Mouse (Mus musculus) naive thymus-derived CD4-positive, alpha-beta T cell, adult 2 months (primary cell): ENCODE measurements around the gene Wfdc6b.
A peak's percentile ranks its signal among the peaks of the same experiment; 100 is the strongest.
"Not testable (repeated sequence)": the region's sequence is repeated elsewhere in the genome, so short reads cannot be mapped to it uniquely, and the experiment has no call there.

Experiments
- DNase-seq: peaks from one replicate; pipeline ENCODE4 v3.0.0-alpha.2; 2011; ENCODE audit warnings: low read depth

The Wfdc6b gene

DNA sequence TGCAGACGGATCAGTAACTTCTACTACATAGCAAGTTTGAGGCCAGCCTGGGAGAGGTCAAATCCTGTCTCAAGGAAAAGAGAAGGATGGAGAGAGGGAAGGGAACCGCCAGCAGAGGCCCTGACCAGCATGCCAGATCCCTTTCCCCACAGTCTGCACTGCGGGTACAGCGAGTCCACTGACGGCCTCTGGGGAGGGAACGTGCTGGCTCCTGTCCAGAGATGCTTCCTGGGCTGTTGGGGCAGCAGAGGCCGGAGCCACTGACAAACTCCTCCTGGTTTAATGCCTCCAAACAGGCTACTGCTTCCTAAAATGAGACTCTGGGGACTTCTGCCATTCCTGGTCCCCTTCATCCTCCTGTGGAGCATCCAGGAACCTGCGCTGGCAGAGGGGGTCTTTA is at the start of gene Wfdc6b, which contains the start of gene Wfdc8:
Gene Wfdc6b (plus strand): TSS at position 52 of the 400 bp plus-strand sequence.
Gene Wfdc8 (minus strand): TSS at position 156 of the 400 bp plus-strand sequence.
- DNase-seq, result not testable (repeated sequence)

GRCm38 (mm10) chr2:164564346-164564745 is 49.0 kb upstream of the Wfdc6b start:
- DNase-seq, result no peak

GRCm38 (mm10) chr2:164566997-164567396 is 46.3 kb upstream of the Wfdc6b start:
- no peak for DNase-seq

DNA sequence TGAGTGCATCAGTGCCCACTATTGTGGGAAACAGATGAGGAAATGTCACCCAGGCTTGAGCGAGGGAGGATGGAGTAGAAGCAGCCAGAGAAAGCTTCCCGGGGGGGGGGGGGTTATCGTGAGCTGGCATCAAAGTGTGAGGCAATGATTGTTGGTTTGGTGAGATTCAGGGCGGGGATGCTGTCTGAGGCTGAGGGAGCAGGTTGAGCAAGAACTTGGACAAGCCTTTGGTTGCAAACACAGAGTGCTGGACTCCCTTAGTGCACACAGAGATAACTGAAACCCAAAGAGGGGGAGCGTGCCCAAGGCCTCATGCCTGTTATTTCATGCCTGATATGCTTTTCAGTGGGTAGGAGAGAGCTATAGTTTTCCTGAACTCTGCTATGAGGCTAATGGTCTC is 45.9 kb upstream of the Wfdc6b start:
- DNase-seq, result no peak

- not testable (repeated sequence) for DNase-seq
These were observed 40.0 kb upstream of the Wfdc6b start, which contains the start of gene Spint3 for GRCm38 (mm10) chr2:164573359-164573758. Spint3 (minus strand) TSS chr2:164573459.

DNA sequence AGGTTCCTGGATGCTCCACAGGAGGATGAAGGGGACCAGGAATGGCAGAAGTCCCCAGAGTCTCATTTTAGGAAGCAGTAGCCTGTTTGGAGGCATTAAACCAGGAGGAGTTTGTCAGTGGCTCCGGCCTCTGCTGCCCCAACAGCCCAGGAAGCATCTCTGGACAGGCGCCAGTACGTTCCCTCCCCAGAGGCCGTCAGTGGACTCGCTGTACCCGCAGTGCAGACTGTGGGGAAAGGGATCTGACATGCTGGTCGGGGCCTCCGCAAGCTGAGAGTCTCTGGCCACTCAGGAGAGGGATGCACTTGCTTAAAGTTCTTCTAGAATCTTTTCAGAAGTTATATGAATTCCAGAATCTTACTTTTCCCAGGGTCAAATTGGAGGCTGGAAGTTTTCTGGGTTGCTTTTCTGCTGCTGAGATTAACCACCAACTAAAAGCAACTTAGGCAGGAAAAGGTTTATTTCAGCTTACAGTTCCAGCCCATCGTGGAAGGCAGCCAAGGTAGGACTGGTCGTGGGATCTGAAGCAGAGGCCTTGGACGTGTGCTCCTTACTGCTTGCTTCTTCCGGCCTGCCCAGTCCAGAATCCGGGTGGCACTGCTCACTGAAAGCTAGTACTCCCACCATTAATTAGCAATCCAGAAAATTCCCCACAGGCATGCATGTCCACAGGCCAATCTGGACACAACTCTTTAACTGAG is 28.1 kb upstream of the Wfdc6b start, which contains the start of gene Wfdc6a:
Gene Wfdc6a (minus strand): TSS at position 423 of the 701 bp plus-strand sequence.
- not testable (repeated sequence) for DNase-seq

- peak; percentile 7 for DNase-seq
These were observed 21.3 kb upstream of the Wfdc6b start for GRCm38 (mm10) chr2:164592014-164592413.

DNA sequence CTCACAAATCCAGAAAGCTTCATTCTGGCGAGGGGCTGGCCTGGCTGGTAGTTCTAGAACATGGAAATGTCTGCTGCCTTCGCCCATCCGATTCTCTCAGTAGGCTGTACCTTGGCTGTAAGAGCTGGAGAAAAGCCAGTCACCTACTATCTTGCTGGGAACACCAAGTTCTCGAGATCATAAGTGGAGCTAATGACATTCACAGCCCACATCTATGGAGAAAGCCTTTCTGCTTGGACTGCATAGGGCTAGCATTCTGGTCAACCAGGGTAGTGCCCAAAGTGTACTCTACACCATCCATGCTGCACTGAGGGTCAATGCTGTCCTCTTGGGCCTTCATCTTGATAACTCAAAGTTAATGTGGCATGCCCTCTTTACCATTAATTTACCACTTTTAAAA is 19.8 kb upstream of the Wfdc6b start, which contains the start of gene Eppin:
Gene Eppin (minus strand): TSS at position 101 of the 400 bp plus-strand sequence.
- DNase-seq, result no peak

DNA sequence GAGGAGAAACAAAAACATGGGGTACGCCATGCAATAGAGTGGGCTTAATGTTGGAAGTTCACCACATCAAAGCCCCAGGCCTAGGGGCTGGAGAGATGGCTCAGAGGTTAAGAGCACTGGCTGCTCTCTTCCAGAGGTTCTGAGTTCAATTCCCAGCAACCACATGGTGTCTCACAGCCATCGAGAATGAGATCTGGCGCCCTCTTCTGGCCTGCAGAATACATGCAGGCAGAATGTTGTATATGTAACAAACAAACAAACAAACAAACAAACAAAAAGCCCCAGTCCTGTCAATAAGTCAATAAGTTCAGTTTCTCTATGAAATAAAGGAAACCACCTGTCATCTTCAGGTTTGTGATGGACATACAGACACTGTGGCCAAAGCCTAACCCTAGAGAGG is 13.1 kb upstream of the Wfdc6b start:
- DNase-seq, result no peak

GRCm38 (mm10) chr2:164603482-164603881 is 9.8 kb upstream of the Wfdc6b start:
- DNase-seq, result no peak

DNA sequence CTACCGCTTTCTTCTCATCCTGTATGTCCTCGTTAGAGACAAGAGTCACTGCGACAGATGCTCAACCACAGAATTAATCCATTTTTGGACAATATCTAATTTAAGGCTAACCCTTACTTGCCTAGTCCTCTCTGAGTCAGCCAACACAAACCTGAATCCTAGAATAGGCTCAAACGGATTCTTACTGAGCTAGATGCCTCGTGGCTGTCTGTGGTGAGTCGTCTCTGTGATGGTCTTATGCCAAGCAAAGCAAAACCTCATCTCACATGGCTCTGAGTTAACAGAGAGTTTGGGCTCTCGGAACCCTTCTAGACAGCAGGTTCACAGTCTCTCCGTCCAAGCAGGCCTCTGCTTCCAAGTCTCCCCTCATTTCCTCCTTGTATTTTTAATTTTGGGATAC is 8.9 kb upstream of the Wfdc6b start:
- no peak for DNase-seq

- no peak for DNase-seq
These were observed 4.5 kb upstream of the Wfdc6b start for GRCm38 (mm10) chr2:164608781-164609180.

DNA sequence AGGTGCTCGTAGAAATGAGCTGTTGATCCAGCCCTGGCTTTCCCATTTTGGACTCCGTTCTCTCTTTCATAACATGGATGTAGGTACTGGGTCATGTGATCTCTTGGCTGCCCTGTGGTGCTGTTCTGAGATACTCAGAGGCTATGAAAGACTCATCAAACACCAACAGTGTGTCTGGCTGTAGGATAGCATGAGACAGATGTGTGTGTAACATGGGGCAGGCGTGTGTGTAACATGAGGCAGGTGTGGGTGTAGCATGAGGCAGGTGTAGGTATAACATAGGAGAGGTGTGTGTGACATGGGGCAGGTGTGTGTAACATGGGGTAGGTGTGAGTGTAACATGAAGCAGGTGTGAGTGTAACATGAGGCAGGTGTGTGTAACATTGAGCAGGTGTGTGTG is 2.1 kb downstream of the Wfdc6b start:
- no peak for DNase-seq

DNA sequence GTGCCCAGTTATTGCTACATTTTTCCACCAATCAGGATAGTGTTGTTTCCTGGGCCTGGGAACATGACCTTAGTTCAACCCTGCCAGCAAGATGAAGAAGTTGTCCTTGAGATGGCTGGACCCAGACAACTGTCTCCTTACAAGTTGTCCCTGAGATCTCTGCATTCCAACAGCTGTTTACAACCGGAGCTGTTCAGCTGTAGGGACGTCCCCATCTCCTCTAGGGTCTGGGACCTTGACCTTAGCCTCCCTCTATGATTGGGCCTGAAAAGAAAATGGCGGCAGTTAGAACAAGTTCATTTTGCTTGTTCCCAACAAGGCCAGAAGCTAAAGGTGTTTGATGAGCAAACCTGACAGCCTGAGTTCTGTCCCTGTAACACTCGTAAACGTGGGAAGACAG is 5.7 kb downstream of the Wfdc6b start:
- DNase-seq, result no peak

DNA sequence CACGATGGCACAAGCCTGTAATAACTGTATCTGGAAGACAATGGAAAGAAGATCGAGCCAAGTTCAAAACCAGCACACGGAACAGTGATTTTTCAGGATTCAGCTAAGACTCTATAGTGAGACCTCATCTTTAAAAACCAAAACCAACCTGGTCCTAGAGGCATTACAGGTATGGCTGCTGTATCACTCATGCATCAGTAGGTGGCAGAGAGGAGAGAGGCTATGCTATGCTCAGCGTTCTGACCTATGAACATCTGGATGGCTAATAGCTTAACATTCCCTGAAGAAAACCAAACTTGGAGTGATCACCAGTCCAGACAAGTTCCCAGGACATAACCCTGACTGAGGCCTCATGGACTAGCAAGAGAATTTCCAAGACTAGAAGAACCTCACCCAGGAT is 8.5 kb downstream of the Wfdc6b start:
- DNase-seq, result no peak

DNA sequence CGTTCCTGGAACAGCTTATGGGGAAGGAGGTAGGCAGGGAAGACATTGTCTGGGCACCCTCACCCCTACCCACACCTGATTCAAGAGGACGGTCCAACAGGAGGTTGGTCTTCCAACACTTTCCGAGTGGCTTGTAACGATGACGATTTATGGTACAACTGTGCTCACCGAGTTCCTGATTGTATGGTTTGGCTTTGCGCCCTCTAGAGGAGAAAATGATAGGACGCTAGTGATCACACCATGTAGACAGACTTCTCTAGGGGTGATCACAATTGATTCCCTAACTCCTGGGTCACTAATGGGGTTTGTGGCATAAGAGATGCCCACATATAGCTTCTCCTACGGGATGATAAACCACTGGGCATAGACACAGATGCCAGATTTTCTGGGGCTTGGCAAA is 21.9 kb downstream of the Wfdc6b start:
- DNase-seq, result peak; percentile 13

DNA sequence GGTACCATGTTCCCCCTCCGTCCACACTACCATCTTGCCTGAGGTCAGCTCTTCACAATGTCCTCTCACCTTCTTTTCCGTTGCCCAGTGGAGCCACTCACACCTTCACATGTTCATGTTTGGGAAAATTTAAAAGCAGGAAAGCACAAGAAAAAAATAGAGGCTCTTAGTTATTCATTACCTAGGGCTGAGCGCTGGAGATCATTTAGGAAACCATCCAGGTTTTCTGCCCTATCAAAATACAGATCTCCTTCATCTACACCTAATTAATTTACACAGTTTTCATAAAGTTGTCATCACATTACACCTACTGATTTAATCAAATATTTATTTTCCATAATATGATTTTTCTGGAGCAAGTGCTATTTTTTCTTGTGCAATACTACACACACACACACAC is 25.4 kb downstream of the Wfdc6b start, which contains the start of gene Wfdc16:
Gene Wfdc16 (minus strand): TSS at position 101 of the 400 bp plus-strand sequence.
- no peak for DNase-seq

DNA sequence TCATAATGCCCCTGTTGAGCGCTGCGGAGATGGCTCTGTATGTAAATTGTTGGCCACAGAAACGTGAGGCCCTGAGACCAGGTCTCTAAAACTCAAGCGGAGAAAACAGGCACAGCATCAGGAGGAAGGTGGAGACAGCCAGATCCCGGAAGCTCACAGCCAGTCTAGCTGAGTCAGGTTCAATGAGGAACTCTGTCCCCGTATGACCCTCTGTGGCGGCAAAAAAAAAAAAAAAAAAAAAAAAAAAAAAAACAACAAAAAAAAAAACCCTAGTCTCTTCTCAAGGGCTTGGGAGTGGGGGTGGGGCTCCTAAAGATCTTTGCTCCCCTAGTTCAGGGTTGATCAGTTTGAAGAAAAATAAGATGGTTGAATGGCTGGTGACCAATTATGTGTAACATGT is 27.8 kb downstream of the Wfdc6b start:
- no peak for DNase-seq

DNA sequence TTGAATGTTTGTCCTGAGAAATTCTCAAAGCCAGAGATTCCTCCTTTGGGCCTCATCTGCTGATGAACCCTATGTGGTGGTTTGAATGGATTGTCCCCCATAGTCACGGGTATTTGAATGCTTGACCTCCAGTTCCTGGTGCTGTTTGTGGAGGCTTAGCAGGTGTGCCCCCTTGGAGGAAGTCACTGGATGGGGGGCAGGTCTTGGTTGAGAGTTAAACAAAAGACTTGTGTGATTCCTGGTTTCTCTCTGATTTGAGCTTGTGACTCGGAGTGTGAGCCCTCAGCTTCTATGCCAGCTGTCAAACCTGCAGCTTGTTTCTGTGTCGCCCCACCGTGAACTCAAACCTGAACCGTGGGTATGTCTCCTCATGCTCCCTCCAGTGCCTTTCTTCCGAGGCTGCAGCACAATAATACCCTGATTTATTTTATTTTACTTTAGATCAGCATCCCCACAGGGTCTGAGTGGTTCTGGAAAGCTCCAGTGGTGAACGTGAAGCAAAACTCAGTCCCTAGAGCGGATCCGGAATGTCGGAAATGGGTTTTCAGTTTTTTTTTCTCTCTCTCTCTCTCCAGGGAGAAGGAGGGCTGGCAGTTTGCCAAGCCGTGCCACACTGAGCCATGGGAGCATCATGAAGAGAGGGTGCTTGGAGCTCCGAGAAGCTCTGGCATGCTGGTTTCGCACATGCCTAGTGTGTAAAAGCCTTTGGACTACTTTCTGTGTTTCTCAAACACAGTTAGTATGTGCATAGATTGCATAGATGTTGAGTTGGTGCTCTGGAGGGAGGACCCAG is 28.8 kb downstream of the Wfdc6b start:
- DNase-seq, result no peak

- peak; percentile 29 for DNase-seq
These were observed 42.5 kb downstream of the Wfdc6b start, which contains the start of gene Wfdc10 for GRCm38 (mm10) chr2:164655858-164656257. Wfdc10 (plus strand) TSS chr2:164656046.

DNA sequence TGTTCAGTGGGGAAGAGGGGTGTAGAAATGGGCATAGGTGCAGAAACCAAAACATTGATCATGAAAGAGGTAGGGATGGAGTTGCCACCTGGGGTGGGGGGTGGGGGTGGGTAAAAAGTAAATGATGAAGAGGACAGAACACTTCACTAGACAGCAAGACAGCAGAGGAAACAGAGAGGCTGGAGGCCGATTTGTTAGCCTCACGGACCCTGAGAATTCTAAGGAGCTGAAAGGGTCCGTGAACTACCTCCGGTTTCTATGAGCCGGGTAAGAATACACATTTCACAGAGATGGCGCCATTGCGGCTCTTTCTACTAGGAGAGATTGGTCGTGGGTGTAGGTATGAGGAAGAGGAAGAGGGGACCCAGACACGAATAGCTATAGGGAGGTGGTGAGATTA is 43.2 kb downstream of the Wfdc6b start, which contains the start of gene Wfdc9:
Gene Wfdc9 (minus strand): TSS at position 101 of the 400 bp plus-strand sequence.
- no peak for DNase-seq

DNA sequence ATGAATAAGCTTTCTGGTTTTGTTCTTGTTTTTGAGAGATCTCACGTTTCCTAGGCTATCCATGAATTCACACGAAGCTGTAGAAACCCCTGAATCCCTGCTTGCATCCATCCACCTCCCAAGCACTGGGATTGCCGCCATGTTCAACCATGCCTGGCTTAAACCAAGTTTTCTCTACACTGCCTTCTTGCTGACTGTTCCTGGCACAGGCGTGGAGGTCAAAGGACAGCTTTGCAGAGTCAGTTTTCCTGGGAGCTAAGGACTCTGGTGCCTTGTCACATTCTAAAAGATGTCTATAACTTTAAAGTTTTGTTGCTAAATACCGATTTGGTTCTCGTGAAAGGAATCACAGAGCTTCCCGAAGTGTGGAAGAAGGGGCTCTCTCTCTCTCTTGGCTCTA is 51.5 kb downstream of the Wfdc6b start:
- DNase-seq, result no peak
